Mouse (Mus musculus): ENCODE results near the gene Rad23a.

DNA sequence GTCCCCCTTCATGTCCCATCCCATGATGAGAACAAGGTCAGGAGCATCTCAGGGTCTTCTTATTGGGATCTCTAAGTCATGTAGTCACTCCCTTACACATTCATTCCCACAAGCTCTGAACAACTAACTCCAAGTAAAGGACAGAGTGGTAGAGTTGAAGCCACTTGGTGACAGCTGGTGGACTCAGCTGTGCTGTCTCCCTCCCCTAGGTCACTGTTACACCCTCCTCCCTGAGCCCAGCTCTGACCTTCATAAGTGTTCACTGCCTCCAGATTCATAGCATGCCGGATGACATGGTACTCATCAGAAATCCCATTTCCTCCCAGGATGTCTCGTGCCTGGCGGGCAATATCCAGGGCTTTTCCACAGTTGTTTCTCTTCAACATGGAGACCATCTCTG lies 47.8 kb upstream of the Rad23a start:
- TF ChIP-seq POLR2A (IDR thresholded peaks at IDR 0.05; ENCODE audit: insufficient read depth, low read depth, low read length) (no peak), CTCF (IDR thresholded peaks at IDR 0.05; ENCODE audit: insufficient read depth, low read depth, low read length) (no peak)
